Mouse (Mus musculus) right cerebral cortex, postnatal 14 days (tissue): ENCODE measurements around the gene Klf13.

Source experiments
- DNase-seq: peaks from one replicate; pipeline ENCODE4 v3.0.0; 2022

The Klf13 gene

DNA sequence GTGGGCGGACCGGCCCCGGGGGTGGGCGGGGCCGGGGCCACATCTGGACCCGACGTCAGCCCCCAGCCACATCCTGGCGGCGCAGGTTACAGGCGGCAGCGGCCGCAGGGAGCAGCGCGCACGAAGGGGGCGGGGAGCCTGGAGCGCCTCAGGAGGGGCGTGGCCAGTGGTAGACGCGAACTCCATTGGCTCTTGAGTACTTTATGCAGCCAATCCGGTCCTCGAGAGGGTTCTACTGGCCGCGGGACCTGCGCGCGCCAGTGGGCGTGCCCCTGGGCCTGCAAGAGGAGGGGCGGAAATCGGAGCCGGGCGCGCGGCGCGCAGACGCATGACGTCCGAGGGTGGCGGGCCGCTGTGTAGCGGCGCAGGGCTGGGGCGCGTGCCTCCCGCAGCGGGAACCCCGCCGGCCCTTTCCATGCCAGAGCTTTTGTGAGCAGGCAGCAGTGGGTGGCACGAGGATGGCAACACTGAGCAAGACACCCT lies at the start of gene Klf13:
Klf13 (minus strand) TSS at position 2 of the 483 bp plus-strand sequence.
- peak; percentile 97 for DNase-seq

DNA sequence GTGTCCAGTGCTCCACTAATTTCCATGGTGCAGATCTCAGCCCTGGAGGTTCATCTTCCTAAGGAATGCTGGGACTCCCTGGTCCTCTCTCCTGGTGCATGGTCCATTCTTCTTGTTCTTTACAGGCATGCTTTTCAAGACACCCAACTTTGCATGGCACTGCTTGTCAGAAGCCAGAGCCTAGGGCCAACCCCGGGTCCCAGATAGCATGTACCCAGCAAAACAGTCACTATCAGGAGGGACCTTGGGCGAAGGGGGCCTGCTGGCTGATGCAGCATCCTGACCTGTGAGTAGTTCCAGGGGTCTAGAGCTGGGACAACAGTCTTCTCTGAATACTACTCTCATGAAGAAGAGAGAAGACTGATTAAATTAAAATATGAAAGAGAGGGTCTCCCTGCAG lies 49.7 kb upstream of the Klf13 start:
- DNase-seq = no peak

DNA sequence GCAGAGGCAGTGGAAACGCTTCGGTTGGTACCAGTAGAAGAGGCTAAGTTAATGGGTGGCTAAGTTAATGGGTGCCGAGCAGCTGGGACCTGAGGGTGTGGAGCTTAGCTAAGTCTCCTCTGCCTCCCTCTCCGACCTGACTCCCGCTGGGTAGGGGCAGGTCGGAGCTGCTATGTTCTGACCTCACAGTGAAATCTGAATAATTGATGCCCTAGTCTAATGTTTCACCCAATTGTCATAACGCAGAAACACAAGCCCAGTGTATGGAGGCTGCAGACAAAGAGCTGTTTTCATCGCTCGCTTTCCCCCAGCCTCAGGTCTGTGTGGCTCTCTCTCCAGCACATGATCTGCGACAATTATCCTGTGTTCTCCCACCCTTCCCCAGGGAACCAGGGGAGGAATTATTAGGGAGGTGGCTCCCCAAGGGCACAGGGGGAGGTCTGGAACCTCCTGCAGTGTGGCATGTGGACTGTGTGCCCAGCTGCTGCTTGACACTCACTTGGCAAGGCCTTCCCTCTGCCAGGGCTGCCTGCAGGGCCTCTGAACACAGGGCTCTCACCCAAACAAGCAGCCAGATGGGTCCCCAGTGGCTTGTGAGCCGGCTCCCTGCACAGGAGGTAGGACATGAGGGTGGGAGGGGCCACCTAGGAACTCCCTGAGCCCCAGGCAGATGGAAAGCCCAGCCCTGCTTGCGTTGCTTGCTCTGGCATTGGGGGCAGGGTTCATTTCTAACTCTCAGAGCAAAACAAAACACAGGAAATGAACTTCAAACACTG lies 47.9 kb upstream of the Klf13 start:
- DNase-seq = peak; percentile 37

DNA sequence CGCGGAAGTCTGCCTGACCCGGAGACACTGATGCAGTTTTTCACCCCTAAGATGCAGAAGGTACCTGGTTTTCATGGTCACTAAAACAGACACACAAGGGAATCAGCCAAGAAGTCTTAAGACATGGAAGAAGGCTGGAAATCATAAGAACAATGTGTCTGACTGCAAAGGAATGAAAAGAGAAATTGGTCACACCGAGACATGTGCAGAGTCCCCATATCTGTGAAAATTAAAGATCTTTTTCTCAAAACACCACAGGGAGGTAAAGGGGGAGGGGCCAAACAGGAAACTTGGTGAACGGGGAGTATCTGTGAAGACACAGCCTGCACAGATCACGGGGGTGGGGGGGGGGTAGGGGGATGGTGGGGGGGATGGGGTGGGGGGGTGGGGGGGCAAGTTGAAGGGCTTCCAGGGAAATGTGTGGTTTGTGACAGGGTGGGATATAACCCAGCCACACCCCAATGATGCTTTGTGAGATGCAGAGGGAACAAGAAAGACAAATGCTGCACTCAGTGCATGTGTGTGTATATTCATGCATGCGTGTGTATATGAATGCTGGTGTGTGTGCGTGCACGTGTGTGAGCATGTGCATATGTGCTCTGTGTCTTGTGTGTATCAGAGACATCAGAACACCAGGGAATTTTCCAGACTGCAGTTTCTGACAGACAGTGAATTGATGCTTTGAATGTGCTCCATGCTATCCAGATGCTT lies 47.1 kb upstream of the Klf13 start:
- no peak for DNase-seq

DNA sequence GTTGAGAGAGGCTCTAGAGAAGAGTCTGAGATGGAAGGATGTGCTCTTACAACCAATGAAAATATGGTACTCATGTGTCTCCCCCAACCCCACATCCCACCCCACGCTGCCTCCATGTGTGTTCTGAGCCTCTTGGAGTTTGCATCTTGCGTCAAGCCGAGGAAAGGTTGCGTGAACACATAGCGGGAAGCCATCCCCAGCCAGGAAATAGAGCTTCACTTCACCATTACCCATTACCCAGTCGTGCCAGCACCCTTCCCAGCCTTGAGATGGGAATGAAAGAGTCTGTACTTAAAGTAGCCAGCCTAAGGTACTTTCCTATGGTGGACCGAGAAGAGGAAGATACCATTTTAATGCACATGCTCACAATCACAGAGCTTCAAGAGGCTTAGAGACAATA lies 46.6 kb upstream of the Klf13 start:
- DNase-seq = no peak

DNA sequence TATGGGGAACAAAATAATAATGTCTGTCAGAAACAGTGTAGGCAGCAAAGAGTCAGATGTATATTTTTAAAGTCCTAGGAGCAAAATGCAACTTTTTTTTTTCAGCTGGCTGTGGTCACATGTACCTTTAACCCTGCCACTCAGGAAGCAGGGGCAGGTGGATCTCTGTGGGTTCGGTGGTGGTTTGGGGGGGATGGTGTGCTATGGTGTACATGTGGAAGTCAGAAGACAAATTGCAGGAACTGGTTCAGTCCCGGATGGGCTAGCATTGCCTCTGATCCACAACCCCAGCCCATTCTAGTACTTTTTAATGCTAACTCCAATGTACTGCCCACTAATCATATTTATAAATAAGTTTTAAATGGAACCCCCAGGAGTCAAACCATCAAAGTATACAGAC lies 45.6 kb upstream of the Klf13 start:
- no peak for DNase-seq

DNA sequence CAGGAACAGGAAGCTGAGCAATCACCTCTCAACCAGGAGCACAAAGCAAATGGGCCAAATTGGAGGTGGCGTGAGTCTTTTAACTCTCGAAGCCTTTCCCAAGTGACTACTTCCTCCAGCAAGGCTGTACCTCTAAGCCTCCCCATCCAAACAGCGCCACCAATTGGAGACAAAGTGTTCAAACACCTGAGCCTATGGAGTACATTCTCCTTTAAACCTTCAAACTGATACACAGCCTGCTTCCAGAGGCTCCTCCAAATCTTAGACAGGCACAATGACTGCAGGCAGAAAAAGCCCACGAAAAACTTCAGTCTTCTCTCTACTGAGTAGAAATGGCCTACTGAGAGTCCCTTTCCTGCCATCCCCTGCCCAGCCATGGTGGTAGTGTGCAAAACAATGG lies 38.9 kb upstream of the Klf13 start:
- DNase-seq = no peak

DNA sequence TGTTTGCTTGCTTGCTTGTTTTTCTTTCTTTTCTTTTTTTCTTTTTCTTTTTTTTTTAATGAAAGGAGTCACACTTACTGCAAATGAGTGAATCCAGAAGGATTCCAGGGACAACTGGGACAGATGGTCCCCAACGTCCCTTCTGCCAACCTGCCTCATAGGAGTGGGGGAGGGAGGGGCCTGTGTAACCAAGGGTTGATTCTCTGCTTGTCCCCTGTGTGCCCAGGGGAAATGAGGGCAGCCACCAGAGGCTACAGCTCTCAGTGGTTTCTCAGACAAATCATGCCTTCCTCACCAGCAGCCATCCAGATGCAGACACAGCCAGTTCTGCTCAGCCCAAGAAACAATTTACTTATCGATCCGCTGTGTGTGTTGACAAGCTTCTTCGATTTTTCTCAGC lies 32.3 kb upstream of the Klf13 start:
- DNase-seq = no peak

DNA sequence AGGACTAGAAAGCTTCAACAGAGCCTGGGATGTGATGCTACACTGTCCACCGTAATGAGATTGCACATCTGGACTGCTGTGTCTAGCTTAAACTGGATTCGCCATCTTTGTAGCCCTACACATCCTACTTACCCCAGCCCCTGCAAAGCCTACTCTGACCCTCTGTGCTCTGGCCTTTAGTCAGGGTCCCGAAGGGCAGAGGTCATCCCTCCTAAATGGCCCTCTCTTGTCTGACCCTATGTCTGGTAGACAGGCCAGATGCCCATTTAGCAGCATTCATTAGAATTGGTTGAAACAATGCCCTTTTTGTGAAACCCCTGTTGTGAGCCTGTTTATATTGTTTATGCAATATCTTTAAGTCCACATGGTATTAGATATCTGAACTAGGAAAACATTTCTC lies 31.2 kb upstream of the Klf13 start:
- no peak for DNase-seq

DNA sequence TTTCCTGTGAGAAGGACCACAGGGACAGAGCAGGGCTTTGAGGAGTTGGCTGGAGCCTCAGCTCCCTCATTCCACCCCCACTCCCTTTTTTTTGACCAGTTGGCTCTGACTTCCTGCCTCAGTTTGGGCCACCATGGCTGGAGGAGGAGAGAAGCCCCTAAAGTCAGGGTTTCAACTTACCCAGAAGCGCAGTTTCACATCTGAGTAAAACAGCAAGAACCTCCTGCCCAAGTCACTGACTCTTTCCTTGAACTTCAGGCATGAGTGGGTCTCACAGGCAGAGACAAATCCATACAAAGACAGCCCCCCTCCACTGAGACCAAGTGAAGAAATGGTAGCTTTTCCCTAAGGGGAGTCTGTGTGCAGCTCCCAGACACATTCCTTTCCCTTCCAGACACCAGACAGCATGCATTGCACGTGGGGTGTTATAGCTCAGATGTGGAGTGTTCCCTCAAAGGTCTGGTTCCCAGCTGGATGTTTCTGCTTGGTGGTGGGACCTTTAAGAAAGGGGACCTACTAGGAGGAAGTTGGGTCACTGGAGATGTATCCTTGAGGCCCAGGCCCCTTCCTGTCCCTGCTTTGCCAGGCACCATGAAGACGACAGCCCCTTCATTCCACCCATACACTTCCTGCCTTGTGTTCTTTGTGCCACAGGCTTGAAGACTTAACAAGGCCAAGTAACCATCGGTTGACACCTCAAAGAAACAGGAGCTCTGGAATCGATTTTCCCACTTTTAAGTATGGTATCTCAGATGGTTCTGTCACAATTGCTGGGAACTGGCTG lies 27.1 kb upstream of the Klf13 start:
- no peak for DNase-seq

DNA sequence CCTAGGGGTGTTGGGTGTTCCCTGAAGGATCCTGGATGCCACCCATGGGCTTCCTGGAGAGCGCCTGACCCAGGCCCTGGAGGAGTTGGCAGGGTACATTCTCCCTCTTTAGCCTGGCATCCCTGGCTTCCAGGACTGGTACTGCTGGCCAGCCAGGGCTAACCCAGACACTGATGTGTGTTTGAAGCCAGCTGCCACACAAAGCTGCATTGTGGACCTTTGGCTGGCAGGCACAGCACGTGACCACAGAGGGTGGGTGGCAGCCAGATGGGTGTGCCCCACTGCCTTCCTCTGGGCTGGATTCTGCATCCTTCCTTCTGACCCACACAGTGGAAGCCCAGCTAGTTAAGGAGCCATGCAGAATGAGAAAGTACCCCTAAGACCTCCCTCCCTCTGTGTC lies 26.4 kb upstream of the Klf13 start:
- DNase-seq = peak; percentile 50

DNA sequence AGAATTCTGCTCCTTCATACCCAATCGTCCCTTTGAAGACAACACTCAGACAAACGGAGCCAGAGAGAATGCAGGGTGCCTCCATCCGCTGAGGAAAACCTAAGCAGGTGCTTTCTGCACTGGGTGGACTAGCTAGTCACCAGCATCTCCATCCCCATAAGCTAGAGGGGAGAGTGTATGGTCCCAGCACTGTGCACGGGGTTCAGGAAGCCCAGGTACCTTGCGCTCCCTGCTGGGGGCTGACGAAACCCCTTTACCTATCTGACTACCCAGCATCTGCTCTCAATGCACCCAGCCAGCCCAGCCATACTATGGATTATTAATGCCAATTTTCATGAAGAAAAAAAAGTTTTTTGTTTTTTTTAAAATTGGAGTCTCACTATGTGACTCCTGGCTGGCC lies 25.4 kb upstream of the Klf13 start:
- no peak for DNase-seq

DNA sequence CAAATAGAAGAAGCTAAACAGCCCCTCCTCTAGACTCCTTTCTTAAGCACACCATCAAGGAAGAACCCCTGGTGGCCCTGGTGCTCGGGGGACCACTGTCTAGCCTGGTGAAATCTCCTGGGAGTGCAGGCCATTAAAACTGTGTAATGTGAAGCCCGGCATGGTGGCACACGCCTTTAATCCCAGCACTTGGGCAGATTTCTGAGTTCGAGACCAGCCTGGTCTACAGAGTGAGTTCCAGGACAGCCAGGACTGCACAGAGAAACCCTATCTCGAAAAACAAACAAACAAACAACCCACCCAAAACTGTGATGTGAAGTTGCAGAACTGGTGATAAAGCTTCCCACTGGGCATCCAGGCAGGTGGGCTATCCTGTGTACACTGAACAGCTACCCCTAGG lies 24.9 kb upstream of the Klf13 start:
- DNase-seq = no peak

DNA sequence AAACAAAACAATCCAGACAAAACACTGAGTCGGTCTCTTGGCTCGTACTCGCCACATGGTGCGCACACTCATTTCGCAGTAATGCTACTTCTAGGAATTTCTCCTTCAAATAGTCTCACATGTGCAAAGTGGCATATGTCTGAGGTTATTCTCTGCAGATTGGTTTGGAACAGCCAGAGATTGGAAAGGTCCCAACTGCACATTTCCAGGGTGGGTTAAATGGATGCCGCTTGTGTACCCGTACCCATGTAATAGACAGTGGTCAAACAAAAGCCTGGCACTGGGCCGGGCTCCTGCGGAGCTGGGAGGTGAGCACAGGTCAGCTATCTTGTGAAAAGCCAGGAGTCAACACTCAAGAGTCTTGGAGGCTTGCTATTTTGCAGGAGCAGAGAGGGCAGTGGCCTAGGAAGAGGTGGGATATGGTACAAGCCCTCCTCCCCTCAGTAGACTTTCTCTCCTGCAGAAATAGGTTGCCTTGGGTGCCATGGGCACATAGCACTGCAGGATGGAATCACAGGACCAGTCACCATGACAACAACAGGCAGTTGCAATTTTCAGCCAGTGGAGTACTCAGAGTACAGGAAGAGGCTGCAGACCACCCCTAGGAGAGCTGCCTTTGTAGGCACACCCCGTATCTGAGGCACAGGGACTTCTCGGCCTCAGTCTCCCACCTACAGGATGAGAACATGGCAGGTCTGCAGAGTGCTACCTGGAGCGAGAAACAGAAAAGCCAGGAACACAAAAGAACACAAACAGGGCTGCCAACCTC lies 19.3 kb upstream of the Klf13 start:
- DNase-seq = peak; percentile 31

DNA sequence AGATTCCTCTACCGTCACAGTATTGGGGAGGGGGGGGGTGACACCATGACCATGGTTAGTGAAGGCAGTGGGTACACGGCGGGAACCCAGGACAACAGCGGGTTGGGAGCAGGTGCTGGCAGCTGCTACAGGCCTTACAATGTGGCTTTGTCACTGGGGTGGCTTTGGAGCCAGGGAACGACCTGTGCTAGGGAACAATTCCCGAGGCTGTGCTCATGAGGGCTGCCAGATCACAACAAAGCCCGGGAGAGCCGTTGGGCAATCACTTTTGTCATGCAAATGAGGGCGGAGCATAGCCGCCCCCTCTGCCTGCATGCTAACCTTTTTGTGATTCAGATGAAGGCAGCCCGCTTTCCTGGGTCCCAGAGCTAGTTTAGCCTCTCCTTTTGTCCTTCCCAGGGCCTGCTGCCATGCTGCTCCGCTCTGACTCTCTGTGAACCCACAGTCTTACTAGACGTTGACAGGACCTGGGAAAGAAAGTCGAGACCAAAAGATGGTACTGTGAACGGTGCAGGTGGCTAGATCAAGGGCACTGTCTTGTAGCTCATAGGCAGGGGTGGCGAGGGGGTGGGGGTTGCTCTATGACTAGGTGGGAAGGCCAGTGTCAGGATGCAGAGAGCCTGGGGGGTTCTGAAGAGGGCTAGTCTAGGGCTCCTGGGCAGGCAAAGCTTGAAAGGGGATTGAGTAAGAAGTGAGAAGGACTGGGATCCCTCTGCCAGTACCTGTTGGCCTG lies 18.4 kb upstream of the Klf13 start:
- DNase-seq = no peak

DNA sequence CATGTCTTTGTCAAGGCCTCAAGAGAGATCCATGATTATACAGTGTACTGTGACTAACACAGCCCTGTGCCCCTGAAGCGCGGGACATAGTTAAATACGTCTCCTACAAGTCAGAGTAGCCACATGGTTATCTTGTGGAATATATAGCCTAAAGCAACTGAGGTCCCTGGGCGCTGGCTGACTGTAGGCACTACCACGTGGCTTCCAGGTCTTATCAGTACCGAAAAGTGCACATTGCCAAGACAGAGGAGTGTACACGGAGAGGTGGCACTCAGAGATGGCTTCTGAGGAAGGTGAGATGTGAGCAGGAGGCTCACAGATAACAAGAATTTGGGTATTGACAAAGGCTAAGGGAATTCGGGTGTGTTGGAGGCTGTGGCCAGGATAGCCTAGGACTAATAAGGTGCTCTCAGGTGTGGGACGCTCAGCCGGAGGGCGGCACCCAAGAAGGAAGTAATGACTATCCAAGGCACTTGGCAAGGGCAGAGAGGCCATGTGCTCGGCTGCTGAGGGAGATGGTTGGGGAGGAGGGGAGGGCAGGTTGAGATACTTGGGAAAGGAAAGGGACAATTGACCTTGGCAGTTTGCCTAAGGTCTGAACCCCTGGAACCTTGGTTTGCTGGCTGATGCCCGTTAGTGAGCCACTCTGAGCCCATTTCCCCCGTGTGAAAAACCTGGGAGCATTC lies 17.6 kb upstream of the Klf13 start:
- no peak for DNase-seq

DNA sequence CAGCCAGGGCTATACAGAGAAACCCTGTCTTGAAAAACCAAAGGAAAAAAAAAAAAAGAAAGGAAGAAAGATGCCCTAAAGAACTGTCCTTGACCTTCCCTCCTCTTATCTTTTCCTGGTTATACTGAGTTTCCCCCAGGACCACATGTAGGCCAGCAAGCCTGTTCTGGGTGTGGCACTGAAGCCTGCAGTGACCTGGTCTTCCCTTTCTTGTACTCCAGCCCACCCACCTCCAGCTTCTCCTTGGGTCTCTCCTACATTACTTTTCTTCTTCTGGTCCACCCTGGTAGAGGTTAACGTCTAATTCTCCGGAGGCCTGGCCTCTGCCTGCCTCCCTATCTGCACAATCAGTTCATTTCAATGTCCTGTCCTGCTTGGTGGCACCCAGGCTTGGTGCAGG lies 16.7 kb upstream of the Klf13 start:
- DNase-seq = no peak

DNA sequence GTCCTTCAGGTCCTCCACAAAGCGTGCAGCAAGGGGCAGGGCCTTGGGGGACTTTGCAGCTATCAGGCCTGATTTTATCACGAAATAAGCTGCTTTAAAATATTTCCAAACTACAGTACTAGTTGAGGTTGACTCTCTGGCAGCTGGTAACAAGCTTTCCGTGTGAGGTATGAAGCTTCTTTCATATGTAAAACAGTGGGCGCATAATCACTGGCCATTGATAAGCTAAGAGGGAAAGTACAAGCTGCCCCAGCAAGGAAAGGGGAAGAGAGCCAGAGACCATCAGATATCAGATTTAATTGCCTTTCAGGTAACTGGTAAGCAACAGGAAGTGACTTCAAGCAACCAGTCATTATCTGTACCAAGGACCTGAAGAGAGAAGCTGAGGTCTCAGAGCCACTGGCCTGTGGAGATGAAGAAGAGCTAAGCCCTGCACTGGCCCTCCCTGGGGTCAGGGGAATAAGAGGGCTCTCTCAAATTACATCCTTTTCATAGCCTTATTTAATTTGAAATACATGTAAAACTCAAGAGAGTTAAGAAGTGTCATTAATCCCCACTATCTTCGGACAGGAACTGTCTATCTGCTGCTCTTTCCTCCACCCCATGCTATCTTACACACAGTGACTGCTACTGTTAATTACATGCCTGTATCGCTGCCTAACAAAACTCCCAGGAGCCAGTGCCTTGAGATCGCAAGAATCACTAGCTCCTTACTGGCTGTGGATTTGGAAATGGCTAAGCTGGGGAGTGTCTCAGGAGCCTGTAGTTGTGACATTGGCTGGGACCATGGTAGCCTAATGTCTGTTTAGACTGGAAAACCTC lies 13.6 kb upstream of the Klf13 start:
- no peak for DNase-seq

DNA sequence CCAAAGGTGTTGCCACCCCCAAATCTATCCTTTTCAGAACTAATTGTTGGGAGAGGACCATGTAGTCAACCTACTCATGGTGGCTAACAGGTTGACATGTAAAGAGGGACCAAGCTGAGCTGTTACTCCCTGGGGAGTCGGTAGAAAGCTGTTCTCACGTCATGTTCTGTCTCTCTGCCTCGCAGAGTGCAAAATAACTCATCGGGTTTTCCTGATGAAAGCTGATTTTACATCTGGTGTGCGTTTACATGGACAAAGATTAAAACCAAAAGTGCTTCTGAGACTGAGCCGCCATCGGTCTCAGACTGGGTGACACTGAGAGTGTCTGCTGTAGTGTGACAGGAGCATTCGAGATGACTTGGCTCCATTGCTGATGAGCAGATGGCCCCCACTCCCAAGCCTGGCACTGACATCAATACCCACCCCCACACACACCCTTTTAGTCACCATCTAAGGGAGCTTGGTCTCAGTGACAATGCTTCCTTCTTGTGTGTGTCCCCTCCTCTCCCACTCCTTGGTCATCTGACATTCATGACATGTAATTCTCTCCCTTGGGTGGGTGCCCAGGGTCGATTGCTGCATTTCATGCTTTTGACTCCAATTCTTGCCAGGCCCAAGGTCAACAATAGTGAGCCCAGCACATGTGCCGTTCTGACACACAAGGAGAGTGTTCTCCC lies 12.4 kb upstream of the Klf13 start:
- no peak for DNase-seq

DNA sequence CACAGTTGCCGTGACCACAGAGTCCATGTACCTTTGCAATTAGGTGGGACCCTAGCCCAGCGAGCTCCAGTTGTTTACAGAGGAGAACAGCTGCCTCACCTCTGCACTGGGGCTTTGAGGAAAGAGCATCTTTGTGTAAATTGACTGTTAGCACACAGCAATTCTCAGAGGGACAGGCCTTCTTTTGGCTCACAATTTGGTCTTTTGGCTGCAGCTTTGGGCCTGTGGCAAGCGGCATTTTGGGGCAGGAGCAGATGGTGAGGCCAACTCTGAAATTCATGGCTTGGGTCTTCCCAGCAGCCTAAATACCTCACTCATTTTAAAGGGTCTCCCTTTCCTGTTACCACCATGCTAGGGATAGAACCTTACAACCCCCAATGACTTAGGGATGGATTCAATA lies 10.5 kb upstream of the Klf13 start:
- DNase-seq = no peak
